Mouse (Mus musculus) stomach, embryonic 15.5 days (tissue): ENCODE measurements around the gene Aif1l. TPM values are rescaled to one million over a fixed set of nuclear protein-coding genes. Genes with fewer than 3 reads are reported as not detected.

Experiments used
- ATAC-seq: fragments of 200-750 bp; cut with Nextera tagmentation; 2 replicates; pipeline ENCODE4 v1.8.0; 2017; ENCODE audit warnings: low read depth, moderate number of reproducible peaks, moderate TSS enrichment; ENCODE audit not compliant: insufficient read depth, low FRiP score
- H3K27ac ChIP-seq: fragments of 300-500 bp; sonication (generic); 2 replicates; pipeline ENCODE4 v1.5.1; 2015; ENCODE audit warnings: mild to moderate bottlenecking, inconsistent platforms
- H3K27me3 ChIP-seq: fragments of 300-500 bp; sonication (generic); replicated peaks from 2 replicates; pipeline ENCODE4 v1.6.1; 2015; ENCODE audit warnings: inconsistent platforms
- H3K36me3 ChIP-seq: fragments of 300-500 bp; sonication (generic); 2 replicates; pipeline ENCODE4 v1.6.1; 2015; ENCODE audit warnings: inconsistent platforms
- H3K4me1 ChIP-seq: fragments of 300-500 bp; sonication (generic); 2 replicates; pipeline ENCODE4 v1.6.1; 2015; ENCODE audit warnings: inconsistent platforms
- H3K4me2 ChIP-seq: fragments of 300-500 bp; sonication (generic); 2 replicates; pipeline ENCODE4 v1.6.1; 2015; ENCODE audit warnings: mild to moderate bottlenecking, inconsistent platforms
- H3K4me3 ChIP-seq: fragments of 300-500 bp; sonication (generic); replicated peaks from 2 replicates; pipeline ENCODE4 v1.5.1; 2015; ENCODE audit warnings: inconsistent platforms
- H3K9ac ChIP-seq: fragments of 300-500 bp; sonication (generic); 2 replicates; pipeline ENCODE4 v1.6.1; 2015; ENCODE audit warnings: inconsistent platforms
- H3K9me3 ChIP-seq: fragments of 300-500 bp; sonication (generic); 2 replicates; pipeline ENCODE4 v1.6.1; 2016; ENCODE audit warnings: inconsistent platforms
- WGBS: fragments of 180-500 bp; shearing (Covaris S2); methylation state at CpG from one replicate; pipeline ENCODE4 v1.1.7; 2015; 5-methylcytosine and 5-hydroxymethylcytosine counted together
- polyA plus RNA-seq: library from polyadenylated mRNA; unstranded; fragments of >200 nt; fragmentation: Nextera tagmentation; extraction: Ambion mirVana; gene quantifications from 2 replicates; pipeline ENCODE4 v1.2.1, GENCODE M21; 2015

Aif1l gene
- polyA plus RNA-seq, 1 experiment from 2014 or later: 10.5 TPM

- H3K36me3 ChIP-seq: no peaks in the 10 kb centered on the region
- ATAC-seq: no peak
- peaks cover 9% of the 10 kb centered on the region; the same call in 1 of the 2 replicates for H3K4me1 ChIP-seq
- no peak overlapping the region for H3K27ac ChIP-seq
- no peak overlapping the region for H3K9ac ChIP-seq
- H3K9me3 ChIP-seq: no peaks in the 10 kb centered on the region
- 66% methylated on average over 8 of the region's 8 CpGs for WGBS
- H3K4me2 ChIP-seq: no peak overlapping the region
- no peak overlapping the region for H3K4me3 ChIP-seq
- H3K27me3 ChIP-seq: no peaks in the 10 kb centered on the region
These were observed 3.7 kb downstream of the Aif1l start for GRCm38 (mm10) chr2:31953687-31954086.

DNA sequence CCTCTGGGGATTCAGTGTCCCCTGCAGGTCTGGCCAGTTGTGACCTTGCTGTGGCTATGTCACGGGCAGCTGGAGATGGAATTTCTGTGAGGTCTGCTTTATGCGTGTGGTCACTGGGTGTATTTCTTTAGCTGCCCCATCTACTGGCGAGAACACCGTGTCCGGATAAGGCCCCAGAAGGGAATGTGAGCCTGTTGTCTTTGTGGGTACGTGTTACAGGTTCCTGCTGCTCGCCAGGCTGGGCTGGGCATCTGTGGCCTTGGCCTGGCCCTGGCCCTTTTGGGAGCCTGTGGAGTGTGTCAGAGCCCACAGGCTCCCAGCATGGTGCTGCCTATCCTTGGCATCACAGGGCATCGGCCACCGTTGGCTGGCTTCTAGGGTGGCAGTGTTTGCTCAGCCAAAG lies 4.8 kb downstream of the Aif1l start:
- no peak overlapping the region for H3K4me3 ChIP-seq
- H3K4me1 ChIP-seq: peaks cover 9% of the 10 kb centered on the region; the same call in 1 of the 2 replicates
- H3K27me3 ChIP-seq: no peaks in the 10 kb centered on the region
- H3K9ac ChIP-seq: no peak overlapping the region
- WGBS: 82% methylated on average over 9 of the region's 9 CpGs
- no peak for ATAC-seq
- no peaks in the 10 kb centered on the region for H3K9me3 ChIP-seq
- H3K4me2 ChIP-seq: no peak overlapping the region
- no peaks in the 10 kb centered on the region for H3K36me3 ChIP-seq
- no peak overlapping the region for H3K27ac ChIP-seq

GRCm38 (mm10) chr2:31955686-31956085 lies 5.7 kb downstream of the Aif1l start:
- WGBS: 80% methylated on average over 5 of the region's 5 CpGs
- peaks cover 4% of the 10 kb centered on the region; the same call in 1 of the 2 replicates for H3K4me1 ChIP-seq
- no peaks in the 10 kb centered on the region for H3K9me3 ChIP-seq
- no peak overlapping the region for H3K27ac ChIP-seq
- H3K4me3 ChIP-seq: no peak overlapping the region
- H3K4me2 ChIP-seq: no peak overlapping the region
- H3K9ac ChIP-seq: no peak overlapping the region
- no peak for ATAC-seq
- H3K27me3 ChIP-seq: no peaks in the 10 kb centered on the region
- H3K36me3 ChIP-seq: no peaks in the 10 kb centered on the region

- H3K9me3 ChIP-seq: no peaks in the 10 kb centered on the region
- H3K4me3 ChIP-seq: no peak overlapping the region
- 83% methylated on average over 10 of the region's 10 CpGs for WGBS
- H3K4me1 ChIP-seq: no peaks in the 10 kb centered on the region
- ATAC-seq: no peak
- H3K27ac ChIP-seq: no peak overlapping the region
- H3K9ac ChIP-seq: no peak overlapping the region
- H3K27me3 ChIP-seq: no peaks in the 10 kb centered on the region
- no peak overlapping the region for H3K4me2 ChIP-seq
- no peaks in the 10 kb centered on the region for H3K36me3 ChIP-seq
These were observed 7.3 kb downstream of the Aif1l start for GRCm38 (mm10) chr2:31957211-31957610.

DNA sequence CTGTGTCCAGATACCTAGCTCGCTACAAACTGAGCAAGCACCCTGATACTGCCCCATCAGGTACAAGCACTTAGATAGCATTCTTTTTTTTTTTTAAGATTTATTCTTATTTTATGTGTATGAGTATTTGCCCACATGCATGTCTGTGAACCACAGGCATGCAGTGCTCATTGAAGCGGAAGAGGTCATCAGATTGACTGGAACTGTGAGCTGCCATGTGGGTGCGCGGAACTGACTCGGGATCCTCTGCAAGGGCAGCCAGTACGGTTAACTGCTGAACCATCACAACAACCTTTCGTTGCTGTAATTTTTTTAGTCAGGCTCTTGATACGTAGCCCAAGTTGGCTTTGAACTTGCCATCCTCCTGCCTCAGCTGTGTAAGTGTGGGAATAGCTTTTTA lies 11.0 kb downstream of the Aif1l start:
- Histone ChIP-seq H3K4me1 (no peaks in the 10 kb centered on the region), H3K4me3 (no peak overlapping the region), H3K36me3 (no peaks in the 10 kb centered on the region), H3K9me3 (no peaks in the 10 kb centered on the region), H3K27me3 (no peaks in the 10 kb centered on the region), H3K4me2 (no peak overlapping the region), H3K9ac (no peak overlapping the region), H3K27ac (no peak overlapping the region)
- ATAC-seq: no peak
- WGBS: 93% methylated on average over 8 of the region's 8 CpGs

GRCm38 (mm10) chr2:31961791-31962222 lies 11.9 kb downstream of the Aif1l start:
- H3K36me3 ChIP-seq: no peaks in the 10 kb centered on the region
- H3K9me3 ChIP-seq: no peaks in the 10 kb centered on the region
- H3K4me1 ChIP-seq: no peaks in the 10 kb centered on the region
- no peak overlapping the region for H3K9ac ChIP-seq
- no peak overlapping the region for H3K27ac ChIP-seq
- WGBS: 71% methylated on average over 4 of the region's 4 CpGs
- no peaks in the 10 kb centered on the region for H3K27me3 ChIP-seq
- ATAC-seq: no peak
- H3K4me2 ChIP-seq: no peak overlapping the region
- no peak overlapping the region for H3K4me3 ChIP-seq

- Histone ChIP-seq H3K27me3 (no peaks in the 10 kb centered on the region), H3K4me2 (no peak overlapping the region), H3K27ac (no peak overlapping the region), H3K4me1 (no peaks in the 10 kb centered on the region), H3K4me3 (no peak overlapping the region), H3K36me3 (no peaks in the 10 kb centered on the region), H3K9me3 (no peaks in the 10 kb centered on the region), H3K9ac (no peak overlapping the region)
- ATAC-seq: peak; percentile 34; the same call in 1 of the 2 replicates
- 72% methylated on average over 8 of the region's 8 CpGs for WGBS
These were observed 12.7 kb downstream of the Aif1l start for GRCm38 (mm10) chr2:31962501-31963224.

DNA sequence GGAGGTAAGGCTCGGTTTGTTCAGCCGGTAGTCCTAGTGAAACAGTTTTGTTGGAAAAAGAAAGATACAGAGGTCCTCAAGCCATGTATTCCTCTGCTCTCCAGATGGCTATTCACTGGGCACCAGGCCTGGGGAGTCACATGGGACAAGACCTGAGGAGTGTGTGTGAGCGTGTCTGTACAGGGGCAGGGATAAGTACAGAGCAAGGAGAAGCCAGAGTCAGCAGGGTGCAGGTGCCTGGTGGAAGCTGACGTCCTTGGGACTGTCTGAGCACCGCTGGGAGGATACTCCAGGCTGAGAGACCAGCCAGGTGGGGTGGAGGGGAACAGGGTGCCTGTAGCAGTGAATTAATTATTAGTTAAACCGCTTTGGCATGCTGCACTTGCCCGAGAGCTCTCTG lies 13.6 kb downstream of the Aif1l start:
- H3K9me3 ChIP-seq: no peaks in the 10 kb centered on the region
- no peaks in the 10 kb centered on the region for H3K27me3 ChIP-seq
- H3K4me3 ChIP-seq: no peak overlapping the region
- H3K27ac ChIP-seq: 0 out of 2 replicates have a peak overlapping the region, but pooled peaks have one; percentile 21
- ATAC-seq: peak; percentile 45; the same call in 1 of the 2 replicates
- WGBS: 76% methylated on average over 7 of the region's 7 CpGs
- no peak overlapping the region for H3K4me2 ChIP-seq
- no peaks in the 10 kb centered on the region for H3K36me3 ChIP-seq
- H3K4me1 ChIP-seq: no peaks in the 10 kb centered on the region
- no peak overlapping the region for H3K9ac ChIP-seq

DNA sequence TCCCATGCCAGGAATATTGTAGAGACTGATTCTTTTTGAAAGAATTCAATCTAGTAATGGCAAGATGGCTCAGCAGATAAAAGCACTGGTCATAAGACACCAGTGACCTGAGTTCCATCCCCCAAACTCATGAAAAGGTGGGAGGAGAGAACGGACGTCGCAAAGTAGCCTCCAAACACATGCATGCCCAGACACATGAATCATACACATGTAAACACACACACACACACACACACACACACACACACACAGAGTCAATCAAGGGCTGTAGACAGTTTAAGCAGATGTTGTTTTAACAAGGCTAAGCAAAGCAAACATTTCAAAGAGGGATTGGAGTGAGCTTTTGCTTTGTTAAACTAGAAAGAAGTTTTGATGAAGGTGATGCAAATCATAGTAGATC lies 14.3 kb downstream of the Aif1l start:
- no peak overlapping the region for H3K27ac ChIP-seq
- H3K4me1 ChIP-seq: no peaks in the 10 kb centered on the region
- no peaks in the 10 kb centered on the region for H3K36me3 ChIP-seq
- H3K9ac ChIP-seq: no peak overlapping the region
- WGBS: 66% methylated on average over 3 of the region's 3 CpGs
- no peak for ATAC-seq
- H3K27me3 ChIP-seq: no peaks in the 10 kb centered on the region
- no peak overlapping the region for H3K4me3 ChIP-seq
- H3K4me2 ChIP-seq: no peak overlapping the region
- no peaks in the 10 kb centered on the region for H3K9me3 ChIP-seq

- Histone ChIP-seq H3K36me3 (no peaks in the 10 kb centered on the region), H3K4me1 (no peaks in the 10 kb centered on the region), H3K9me3 (no peaks in the 10 kb centered on the region), H3K27me3 (no peaks in the 10 kb centered on the region), H3K4me2 (no peak overlapping the region), H3K27ac (no peak overlapping the region), H3K4me3 (no peak overlapping the region), H3K9ac (no peak overlapping the region)
- ATAC-seq: no peak
These were observed 15.2 kb downstream of the Aif1l start for GRCm38 (mm10) chr2:31965110-31965509.

- Histone ChIP-seq H3K4me1 (no peaks in the 10 kb centered on the region), H3K4me3 (no peak overlapping the region), H3K27ac (no peak overlapping the region), H3K36me3 (no peaks in the 10 kb centered on the region), H3K4me2 (no peak overlapping the region), H3K9me3 (no peaks in the 10 kb centered on the region), H3K9ac (no peak overlapping the region), H3K27me3 (no peaks in the 10 kb centered on the region)
- ATAC-seq: no peak
- WGBS: 71% methylated on average over 8 of the region's 8 CpGs
These were observed 16.9 kb downstream of the Aif1l start for GRCm38 (mm10) chr2:31966801-31967200.

DNA sequence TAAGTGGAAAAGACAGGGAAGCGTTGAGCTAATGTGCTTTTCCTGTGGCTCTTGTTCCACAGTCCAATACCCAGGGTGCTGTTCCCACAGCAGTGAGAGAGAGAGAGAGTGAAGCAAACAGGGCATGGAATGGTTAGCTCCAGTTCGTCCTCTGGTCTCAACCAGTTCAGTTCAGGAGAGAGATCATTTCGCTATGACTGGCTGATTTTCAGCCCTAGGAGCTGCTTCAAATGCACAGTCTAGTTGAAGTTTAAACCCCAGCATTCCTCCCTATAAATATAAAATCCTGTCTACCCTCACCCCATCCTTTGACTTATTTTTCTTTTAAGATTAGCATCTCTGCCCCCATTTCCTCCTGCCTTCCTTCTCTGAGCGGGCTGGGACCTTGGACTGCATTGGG lies 22.6 kb downstream of the Aif1l start:
- peaks cover 7% of the 10 kb centered on the region; the same call in 1 of the 2 replicates for H3K36me3 ChIP-seq
- 84% methylated on average over 4 of the region's 4 CpGs for WGBS
- H3K4me1 ChIP-seq: peaks cover 6% of the 10 kb centered on the region; the same call in 1 of the 2 replicates
- ATAC-seq: no peak
- no peak overlapping the region for H3K9ac ChIP-seq
- no peaks in the 10 kb centered on the region for H3K9me3 ChIP-seq
- no peak overlapping the region for H3K27ac ChIP-seq
- no peak overlapping the region for H3K4me3 ChIP-seq
- no peaks in the 10 kb centered on the region for H3K27me3 ChIP-seq
- no peak overlapping the region for H3K4me2 ChIP-seq
